Mouse (Mus musculus): ENCODE results near the gene Abr.

Abr gene

DNA sequence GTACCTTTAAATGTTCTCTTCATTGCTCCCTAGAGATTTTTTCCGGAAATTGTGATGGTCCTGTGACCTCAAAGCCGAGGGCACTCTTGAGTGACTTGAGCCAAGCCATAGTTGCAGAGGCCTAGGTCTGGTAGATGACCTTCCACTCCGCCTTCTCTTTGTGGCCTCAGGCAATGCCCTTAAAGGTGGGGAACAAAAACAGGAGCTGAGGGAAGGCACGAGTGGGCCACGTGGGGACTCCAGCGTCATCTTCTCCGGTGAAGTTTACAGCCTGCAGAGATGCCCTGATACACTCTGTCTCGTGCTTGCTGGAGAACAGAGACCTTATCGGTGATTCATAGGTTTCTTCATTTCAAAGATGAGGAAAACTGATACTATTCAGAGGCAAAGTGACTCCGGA lies 2.0 kb upstream of the Abr start:
- in situ Hi-C loops (cut with MboI, MseI) = no loop called here

DNA sequence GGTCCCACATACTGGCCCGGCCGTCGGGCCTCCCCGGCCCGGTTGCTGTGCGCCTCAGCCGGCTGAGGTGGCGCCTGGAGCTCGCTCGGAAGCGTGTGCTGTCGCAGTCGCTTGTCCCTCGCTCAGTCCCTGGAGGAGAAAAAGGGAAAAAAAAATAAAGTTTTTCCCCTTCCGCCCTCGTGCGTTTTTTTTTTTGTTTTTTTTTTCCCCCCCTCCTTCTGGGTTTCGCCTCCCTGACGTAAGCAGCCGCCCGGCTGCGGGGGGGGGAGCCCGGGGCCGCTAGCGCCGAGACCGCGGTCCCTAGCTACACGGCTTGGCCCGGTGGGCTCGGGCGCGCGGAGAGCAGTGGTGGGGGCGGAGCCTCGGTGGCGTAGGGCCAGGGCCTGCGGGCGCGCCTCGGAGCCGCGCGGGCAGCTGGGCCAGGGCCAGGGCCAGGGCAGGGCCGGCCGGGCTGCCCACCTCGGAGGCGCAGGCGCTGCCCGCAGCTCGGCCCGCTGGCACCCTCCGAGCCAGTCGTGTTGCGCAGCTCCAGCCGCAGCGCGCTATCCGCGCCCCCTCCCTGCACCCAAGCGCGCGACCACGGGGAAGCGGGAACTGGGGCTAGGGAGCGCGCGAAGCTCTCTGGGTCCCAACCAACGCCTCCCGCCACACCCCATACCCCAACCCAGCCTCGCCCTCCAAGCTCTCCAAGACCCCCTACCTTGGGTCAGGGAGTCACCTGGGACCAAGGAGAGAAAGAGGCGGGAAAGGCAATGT lies 1.3 kb upstream of the Abr start:
- in situ Hi-C loops (cut with MboI, MseI) = no loop called here

DNA sequence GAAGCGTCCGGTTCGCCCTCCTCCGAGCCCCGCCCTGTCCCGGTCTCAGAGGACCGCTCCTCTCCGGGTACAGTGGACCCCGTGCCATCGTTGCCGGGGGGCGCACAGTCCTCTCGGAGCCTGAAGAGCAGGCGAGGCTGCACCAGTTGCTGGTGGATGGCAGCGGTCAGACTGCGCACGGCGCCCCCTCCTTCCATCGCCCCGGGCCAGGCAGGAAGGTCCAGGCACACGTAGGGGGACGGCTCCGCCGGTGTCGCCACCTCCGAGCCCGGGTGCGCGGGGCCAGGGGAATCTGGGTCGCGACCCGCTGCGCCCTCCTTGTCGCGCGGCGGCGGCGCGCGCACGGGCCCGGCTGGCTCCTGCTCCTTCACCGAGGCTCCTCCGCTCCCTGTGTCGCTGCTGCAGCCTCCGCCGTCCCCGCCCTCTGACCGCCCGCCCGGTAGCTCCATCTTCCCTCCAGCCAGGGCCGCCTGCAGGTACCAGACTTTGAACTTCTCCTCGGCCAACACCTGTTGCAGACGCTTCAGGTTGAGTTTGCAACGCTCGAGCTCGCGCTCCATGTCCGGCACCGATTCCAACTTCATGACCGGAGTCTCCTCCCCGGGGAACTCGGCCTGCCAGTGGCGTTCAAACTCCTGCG lies 572 bp upstream of the Abr start:
- in situ Hi-C loops (cut with MboI, MseI) = no loop called here

DNA sequence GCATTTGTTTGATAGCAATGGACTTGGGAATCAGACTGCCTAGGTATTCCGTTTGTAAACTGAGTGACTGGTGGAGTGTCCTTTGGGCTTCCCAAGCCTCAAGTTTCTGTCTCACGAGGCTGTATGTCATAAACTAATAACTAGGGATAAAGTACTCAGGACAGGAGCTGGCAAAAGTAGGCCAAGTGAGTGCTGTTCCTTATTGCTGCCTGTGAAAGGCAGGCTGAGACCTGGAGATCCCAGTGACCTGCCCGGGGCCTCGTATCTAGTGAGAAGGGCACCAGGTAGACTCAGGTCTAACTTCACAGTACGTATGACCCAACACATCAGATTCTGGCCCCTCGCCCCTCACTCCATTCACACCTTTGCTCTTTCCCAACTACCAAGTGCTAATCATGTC lies 4.0 kb downstream of the Abr start:
- in situ Hi-C loops (cut with MboI, MseI) = no loop called here

DNA sequence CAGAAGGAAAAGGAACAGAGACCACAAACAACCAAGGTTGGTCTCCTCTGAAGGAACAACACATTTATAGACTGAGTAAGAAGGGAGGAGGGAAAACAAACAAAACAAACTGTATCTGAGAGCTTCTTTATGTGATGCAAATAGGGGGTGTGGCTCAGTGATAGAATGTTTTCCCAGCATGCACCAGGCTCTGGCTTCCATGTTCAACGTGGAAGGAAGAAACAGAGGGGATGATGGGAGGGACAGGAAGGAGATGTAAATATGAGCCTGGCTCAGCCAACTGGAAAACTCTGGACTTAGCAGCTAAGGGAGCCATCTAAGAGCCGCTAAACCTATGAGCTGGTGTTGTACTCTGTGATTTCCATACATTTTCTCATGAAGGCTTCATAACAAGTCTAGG lies 7.9 kb downstream of the Abr start:
- in situ Hi-C loops (cut with MboI, MseI) = no loop called here

DNA sequence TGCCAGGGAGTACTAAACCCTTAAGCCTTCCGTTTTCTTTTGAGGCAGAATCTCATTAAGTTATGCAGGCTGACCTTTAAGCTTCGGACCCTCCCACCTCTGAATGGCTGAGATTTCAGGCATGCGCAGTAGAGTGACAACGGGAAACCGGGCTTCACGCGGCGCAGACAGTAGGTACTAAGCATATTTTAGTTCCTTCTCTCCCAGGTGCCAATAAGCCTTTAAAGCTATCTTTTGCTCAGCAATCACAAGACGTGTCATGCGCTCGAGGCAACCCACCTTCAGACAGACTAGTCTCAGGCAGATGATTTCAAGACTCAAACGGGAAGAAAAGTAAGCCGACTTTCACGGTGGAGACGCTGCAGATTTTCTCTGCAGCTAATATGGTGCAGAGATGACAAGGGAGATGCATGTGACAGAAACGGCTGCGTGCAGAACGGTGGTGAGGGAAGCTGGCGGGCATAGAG lies 9.4 kb downstream of the Abr start:
- in situ Hi-C loops (cut with MboI, MseI) = no loop called here

DNA sequence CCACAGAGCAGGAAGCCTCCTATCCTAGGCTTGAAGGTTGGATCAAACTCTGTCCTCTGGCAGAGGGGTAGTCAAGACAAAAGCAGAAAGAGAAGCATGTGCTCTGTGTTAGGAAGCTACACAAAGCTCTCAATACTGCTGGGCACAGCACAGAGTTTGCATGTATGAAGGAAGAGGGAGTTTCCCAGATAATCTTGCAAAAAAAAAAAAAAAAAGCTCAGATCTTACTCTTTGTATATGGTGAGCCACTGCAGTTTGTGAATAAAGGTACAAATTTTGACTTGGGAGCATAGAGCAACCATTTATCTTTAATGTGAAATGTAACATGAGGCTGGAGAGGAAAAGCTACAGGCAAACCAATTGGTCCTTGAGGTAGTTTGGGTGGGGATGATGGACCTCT lies 11.2 kb downstream of the Abr start:
- in situ Hi-C loops (cut with MboI, MseI) = no loop called here

DNA sequence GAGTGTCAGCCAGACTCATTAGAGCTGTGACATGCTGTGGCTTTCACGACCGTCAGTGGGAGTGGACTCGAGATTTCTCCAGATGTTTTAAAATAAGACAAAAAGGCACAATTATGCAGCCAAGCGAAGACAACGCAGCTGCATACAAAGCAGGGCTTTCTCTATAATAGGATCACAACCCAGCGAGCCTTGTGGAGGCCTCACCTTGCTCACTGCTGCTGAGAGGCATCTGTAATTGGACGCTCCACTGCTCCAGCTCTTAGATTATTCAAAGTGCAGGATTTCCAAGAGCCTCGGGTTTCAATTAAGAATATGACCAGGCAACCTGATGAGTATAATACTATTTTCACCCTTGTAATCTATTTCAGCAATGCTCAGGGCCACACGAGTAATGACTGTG lies 15.6 kb downstream of the Abr start:
- in situ Hi-C loops (cut with MboI, MseI) = no loop called here

DNA sequence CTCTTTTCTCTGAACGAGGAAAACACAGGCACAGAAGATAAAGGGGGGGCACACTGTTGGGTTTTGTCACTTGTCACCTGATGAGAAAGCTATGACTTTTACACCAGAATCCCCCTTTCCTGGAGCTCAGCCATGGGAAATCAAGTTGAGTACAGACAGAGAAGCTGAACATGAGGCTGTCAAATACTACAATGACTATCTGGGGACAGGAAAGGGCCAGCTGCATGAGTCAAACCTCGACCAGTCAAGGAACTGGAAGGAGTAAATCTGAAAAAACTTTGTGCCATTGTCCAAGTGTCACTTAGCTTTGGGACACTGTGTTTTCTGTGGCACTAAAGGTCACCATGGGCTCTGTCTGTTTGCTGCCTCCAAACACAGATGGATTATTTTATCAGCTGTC lies 22.9 kb downstream of the Abr start:
- in situ Hi-C loops (cut with MboI, MseI) = no loop called here

DNA sequence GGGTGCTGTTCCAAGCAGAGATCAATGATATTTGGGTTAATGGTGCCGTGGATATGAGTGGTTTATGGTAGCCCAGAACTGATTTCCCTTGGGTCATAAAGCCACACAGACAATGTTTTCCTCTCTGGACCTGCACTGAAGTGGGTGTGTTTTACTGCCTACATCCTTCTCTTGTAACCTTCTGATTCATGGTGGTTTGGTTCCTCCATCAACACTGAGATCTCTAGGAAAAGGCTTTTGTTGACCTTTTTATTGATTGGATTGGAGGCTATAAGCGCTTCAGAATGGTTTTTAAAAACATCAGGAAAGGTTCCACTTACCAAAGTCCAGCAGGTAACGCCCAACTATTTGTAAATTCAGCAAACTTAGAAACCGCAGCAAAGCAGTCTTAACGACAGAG lies 23.4 kb downstream of the Abr start:
- in situ Hi-C loops (cut with MboI, MseI) = no loop called here

DNA sequence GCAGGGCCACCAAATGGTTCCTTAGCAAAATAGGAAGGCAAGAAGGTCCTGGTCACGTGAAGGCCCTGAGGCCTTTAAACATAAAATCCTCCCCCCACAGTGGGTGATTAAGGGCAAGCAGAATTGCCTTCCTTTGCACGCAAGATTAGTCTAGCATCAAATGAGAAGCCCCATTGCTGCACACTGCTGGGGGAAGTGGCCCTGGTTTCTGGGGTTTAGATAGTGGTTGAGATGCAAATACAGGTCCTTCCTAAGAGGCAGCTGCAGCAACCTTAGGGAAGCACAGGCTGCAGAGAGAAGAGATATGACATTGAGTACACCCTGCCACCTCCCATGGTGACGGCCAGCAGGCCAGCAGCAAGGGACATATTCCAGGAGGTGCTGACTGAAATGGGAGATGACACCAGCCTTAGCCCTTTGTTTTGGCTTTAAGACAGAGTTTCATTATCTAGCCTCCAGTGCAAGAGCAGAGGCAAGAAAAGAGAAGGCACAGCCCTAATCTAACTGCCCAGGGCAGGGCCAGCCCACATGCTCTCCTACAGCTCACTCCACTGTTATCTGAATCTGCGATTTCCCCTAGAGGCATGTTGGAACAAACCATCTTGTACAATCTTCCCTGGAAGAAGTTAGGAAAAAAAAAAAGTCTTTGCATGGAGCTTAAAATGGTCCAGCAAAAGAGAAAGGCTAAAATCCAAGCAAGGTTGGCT lies 28.3 kb downstream of the Abr start:
- in situ Hi-C loops (cut with MboI, MseI) = no loop called here

DNA sequence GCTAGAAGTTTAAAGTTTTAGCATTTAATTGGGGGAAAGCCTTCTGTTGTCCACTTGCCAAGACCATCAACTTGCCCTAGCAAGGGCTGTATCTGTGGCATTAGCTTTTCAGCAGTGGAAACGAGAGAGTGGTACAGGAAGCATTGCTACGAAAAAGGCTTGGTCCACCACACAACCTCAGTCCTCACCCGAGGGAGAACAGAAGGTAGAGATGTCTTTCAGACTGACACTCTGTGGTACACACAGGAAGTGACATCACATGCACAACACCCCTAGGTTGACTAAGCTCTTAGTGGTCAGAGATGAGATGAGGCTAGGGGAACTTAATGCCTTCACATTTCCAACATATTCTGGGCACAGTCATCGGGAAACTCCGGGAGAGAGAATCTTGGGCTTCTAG lies 32.4 kb downstream of the Abr start:
- in situ Hi-C loops (cut with MboI, MseI) = no loop called here

DNA sequence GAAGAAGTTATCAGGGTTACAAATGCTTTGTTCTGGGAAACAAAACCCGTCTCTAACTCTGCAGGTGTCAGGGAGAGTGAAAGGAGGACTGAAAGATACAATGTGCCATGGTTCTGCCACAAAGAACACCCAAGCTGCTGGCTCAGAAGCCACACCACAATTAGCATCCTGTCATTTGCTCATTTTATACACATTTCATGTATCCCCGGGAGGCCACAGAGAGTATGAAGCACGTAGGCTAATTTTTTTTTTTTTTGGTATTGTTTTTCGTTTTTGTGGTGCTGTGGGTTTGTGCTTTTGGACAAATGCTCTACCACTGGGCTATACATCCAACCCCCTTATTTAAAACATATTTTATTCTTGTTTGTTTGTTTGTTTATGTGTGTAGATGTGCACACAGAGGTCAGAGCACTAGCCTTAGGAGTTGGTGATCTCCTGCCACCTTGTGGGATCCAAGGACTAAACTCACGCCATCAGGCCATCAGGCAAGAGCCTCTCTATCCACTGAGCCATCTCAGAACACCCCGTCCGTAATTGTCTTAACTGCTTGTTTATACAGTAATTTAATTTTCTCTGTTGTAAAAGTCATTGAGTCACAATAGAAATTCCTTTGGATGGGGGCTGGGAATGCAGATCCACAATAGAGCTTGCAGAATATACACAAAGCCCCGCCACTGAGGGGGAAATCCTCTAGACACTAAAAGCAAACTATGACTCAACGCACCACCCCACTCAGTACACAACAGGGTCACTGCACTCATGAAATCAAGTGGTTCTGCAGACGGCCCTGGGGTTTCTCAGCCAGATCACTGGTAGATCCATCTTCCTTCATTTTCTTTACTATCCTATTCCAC lies 33.3 kb downstream of the Abr start:
- in situ Hi-C loops (cut with MboI, MseI) = no loop called here

DNA sequence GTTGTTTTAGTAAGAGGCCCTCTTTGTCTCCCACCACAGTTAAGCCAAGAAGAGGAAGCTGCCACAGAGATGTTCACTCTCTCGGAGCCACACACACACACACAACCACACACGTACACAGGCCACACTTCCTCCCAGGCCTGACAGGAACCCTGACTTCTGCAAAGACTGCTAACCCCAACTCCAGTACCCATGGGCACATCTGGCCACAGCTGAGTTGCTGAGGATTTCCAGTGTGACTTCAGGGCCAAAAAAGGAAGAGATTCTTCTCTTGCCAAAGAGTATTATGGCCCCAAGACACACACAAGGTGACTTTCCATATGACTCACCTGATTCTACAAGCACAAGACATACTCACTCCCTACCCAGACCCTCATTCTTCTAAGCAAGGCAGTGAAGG lies 34.1 kb downstream of the Abr start:
- in situ Hi-C loops (cut with MboI, MseI) = no loop called here

DNA sequence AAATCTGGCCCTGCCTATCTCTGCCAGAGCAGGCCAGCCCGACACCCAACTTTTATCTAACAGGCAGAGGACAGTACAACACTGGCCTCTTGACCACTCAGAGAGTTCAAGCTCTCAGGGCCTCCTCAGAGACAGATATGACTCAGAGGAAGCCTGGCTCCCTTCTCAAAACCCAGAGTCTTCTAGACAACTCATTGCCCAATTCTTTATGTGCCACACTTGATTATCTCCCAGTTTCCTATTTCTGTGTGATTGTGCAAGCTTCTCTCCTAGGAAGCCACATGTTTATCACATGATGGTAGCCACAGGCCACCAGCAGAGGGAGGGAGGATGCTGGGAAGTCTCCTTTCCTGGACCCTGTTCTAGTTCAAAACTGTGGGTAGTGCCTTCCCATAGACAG lies 34.8 kb downstream of the Abr start:
- in situ Hi-C loops (cut with MboI, MseI) = no loop called here

DNA sequence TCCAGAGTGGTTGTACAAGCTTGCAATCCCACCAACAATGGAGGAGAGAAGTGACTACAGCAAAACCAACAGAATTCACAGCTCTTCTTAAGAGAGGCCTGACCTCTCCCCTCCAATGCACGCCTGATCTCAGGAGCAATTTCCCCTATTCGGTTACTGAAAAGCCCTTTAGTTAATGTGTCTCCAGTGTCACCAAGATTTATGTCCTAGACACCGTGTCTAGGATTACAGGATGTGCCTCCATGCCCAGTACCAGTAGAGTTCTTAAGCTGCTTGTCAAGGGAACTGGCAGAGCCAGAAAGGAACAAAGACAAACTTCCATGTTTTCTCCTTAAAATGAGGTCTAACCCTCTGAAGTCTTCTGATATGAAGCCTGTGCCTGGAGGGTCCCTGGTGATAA lies 36.0 kb downstream of the Abr start:
- in situ Hi-C loops (cut with MboI, MseI) = no loop called here

DNA sequence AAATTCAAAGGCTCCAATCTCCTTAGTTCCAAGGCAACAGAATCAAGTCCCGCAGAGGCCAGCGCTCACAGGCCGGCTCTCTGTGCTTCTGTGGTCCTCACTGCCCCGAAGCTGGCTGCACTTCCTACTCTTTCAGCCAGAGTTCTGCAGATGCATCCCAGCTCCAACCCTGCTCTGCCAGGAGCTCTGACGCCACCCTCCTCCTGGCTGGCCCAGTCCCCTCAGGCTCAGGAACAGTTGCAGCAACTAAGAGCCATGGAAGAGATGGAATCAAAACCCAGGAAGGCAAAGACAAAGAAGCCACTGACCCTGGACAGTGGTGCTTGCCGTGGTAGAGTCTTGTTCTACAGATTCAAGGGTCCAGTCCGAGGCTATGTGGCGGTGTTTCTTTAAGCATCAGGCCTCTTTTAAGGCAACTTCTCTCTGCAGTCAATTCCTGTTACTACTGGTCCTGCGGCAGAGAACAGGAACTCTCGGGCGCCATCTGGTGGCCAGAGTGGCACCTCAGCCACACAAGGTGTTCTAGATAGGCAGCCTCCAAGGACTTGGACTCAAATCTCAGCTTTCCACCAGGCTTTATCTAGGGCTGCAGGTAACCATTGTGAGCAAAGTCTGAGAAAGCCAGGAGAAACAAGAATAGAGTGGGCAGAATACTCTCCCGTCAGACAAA lies 44.4 kb downstream of the Abr start:
- in situ Hi-C loops (cut with MboI, MseI) = loop anchor here (5.0 kb wide), 1 partner anchor 35 kb away; no protein-coding TSS in a partner anchor

DNA sequence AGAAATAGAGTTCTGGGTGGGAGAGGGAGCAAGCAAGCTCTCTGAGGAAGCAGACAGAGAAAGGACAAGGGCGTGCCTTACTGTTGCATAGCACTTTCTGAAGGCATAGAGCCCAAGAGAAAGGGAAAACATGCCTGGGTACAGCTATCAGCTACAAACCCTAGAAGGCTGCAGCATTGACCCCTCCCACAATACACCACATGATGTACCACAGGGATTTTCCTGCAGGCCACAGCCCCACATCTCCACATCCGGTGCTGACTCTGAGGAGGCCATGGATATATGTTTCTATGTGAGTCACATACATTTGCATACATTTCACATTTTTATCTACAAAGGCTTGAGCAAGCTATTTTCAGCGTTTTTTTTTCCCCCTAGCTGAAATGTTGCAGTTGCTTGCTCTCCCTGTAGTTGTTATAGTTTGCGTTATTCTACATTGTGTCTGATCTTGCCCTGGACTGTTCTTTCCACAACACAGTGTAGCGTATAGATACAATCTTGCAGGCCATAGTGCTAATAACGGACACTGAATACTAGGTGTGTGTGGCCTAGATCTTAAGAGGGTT lies 49.2 kb downstream of the Abr start:
- in situ Hi-C loops (cut with MboI, MseI) = no loop called here

DNA sequence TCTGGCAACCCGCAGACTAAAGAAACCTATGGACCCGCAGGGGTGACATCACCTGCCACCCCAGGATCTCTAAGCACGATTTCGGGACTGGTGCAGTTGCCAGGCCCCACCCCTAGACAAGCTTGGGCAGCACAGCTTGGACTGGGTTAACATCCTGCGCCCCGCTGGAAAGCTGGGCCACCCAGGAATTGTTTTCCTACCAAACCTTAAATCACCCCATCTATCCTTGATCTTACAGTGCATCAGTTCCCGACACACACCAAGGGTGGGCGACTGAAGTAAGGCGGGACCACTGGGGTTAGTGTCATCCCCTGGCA lies 50.5 kb downstream of the Abr start:
- in situ Hi-C loops (cut with MboI, MseI) = no loop called here

DNA sequence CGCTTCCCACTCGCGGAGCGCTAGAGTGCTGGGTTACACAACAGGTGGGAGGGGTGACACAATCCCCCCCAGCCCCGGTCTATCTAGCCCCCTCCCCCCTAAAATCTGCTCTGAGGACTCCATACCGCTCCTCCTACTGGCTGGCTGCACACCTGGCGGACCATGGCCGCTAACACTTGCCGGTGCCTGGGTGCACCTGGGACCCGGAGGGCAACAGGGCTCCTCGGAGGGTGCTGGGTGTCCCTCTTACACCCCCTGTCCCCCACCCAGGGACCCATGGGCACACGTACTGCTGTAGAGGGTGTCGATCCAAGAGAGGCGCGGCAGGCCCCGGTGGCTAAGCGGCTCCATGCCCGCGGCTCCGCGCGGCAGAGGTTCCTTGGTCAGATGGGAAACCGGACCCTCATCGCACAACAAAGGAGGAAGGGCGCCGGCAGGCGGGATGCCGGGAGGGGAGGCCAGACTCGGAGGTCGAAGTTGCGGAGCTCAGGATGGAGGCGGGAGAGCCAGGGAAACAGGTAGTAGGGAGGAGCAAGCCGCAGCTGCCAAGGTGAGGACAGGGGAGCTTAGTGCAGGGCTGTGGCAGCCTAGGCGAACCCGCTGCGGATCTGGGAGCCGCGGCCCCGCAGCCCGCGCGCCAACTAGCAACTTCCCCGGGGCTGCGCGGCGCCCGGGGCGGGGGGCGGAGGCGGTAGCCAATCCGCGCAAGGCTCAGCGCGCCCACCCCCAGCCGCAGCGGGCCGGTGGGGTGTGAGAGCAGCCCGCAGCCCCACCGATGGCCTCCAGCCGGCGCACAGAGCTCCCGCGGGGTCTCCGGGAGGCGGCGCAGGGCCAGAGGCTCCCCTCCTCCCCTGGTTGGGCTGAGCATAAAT lies 51.1 kb downstream of the Abr start:
- in situ Hi-C loops (cut with MboI, MseI) = no loop called here

All from regulatory T cell (primary cell).